Mouse (Mus musculus) stomach, embryonic 14.5 days (tissue): Measurements from ENCODE around the gene 1700020L24Rik. TPM values are rescaled to one million over a fixed set of nuclear protein-coding genes. Genes with fewer than 3 reads are reported as not detected.

Experiments used
- ATAC-seq: fragments of 200-750 bp; cut with Nextera tagmentation; 2 replicates; pipeline ENCODE4 v1.8.0; 2017; ENCODE audit warnings: low read depth, moderate TSS enrichment; ENCODE audit not compliant: insufficient number of reproducible peaks, insufficient read depth, low FRiP score
- H3K27ac ChIP-seq: fragments of 300-500 bp; sonication (generic); 2 replicates; pipeline ENCODE4 v1.5.1; 2014; ENCODE audit warnings: mild to moderate bottlenecking, low read length, moderate library complexity, mixed read lengths
- H3K27me3 ChIP-seq: fragments of 300-500 bp; sonication (generic); 2 replicates; pipeline ENCODE4 v1.6.1; 2014; ENCODE audit warnings: low read length, control low read depth, mixed read lengths; ENCODE audit not compliant: control insufficient read depth, insufficient read depth
- H3K36me3 ChIP-seq: fragments of 300-500 bp; sonication (generic); 2 replicates; pipeline ENCODE4 v1.6.1; 2014; ENCODE audit warnings: mild to moderate bottlenecking, control low read depth, low read length, moderate library complexity, mixed read lengths; ENCODE audit not compliant: control insufficient read depth, insufficient read depth
- H3K4me1 ChIP-seq: fragments of 300-500 bp; sonication (generic); 2 replicates; pipeline ENCODE4 v1.6.1; 2014; ENCODE audit warnings: low read length, control low read depth, mixed read lengths; ENCODE audit not compliant: control insufficient read depth, insufficient read depth
- H3K4me2 ChIP-seq: fragments of 300-500 bp; sonication (generic); replicated peaks from 2 replicates; pipeline ENCODE4 v1.6.1; 2014; ENCODE audit warnings: low read depth, low read length, control low read depth
- H3K4me3 ChIP-seq: fragments of 300-500 bp; sonication (generic); 2 replicates; pipeline ENCODE4 v1.5.1; 2014; ENCODE audit warnings: low read depth, low read length, control low read depth
- H3K9ac ChIP-seq: fragments of 300-500 bp; sonication (generic); replicated peaks from 2 replicates; pipeline ENCODE4 v1.6.1; 2014; ENCODE audit warnings: low read depth, mild to moderate bottlenecking, control low read depth, low read length, moderate library complexity, mixed read lengths
- H3K9me3 ChIP-seq: fragments of 300-500 bp; sonication (generic); 2 replicates; pipeline ENCODE4 v1.6.1; 2016; ENCODE audit warnings: low read depth, low read length, control low read depth; ENCODE audit not compliant: control insufficient read depth
- WGBS: fragments of 180-500 bp; shearing (Covaris S2); extraction: QIAGEN DNeasy Blood & Tissue Kit; methylation state at CpG from one replicate; pipeline ENCODE4 v1.1.7; 2014; 5-methylcytosine and 5-hydroxymethylcytosine counted together
- polyA plus RNA-seq: library from polyadenylated mRNA; unstranded; fragments of >200 nt; fragmentation: Nextera tagmentation; extraction: Ambion mirVana; gene quantifications from 2 replicates; pipeline ENCODE4 v1.2.1, GENCODE M21; 2014

The 1700020L24Rik gene
- polyA plus RNA-seq, 1 experiment from 2014 or later = 1.5 TPM

- ATAC-seq = peak; percentile 33; the same call in 1 of the 2 replicates
- Histone ChIP-seq H3K4me3 (peak within 1 kb of the TSS; percentile 57), H3K27ac (no peak within 1 kb of the TSS), H3K4me2 (peak within 1 kb of the TSS; percentile 90), H3K27me3 (no peaks in the 10 kb centered on the region), H3K36me3 (no peaks in the 10 kb centered on the region), H3K9ac (peak within 1 kb of the TSS; percentile 52), H3K9me3 (no peaks in the 10 kb centered on the region), H3K4me1 (peaks cover 4% of the 10 kb centered on the region)
- WGBS = 1% methylated on average over 24 of the region's 44 CpGs
Observed at GRCm38 (mm10) chr11:83409087-83409754, 28.3 kb upstream of the 1700020L24Rik start, which contains the start of gene Rasl10b. Gene Rasl10b, plus strand, starts transcription at chr11:83409137.

GRCm38 (mm10) chr11:83409792-83410291 lies 27.6 kb upstream of the 1700020L24Rik start:
- Histone ChIP-seq H3K9me3 (no peaks in the 10 kb centered on the region), H3K36me3 (no peaks in the 10 kb centered on the region), H3K4me1 (peaks cover 4% of the 10 kb centered on the region), H3K9ac (peak overlapping the region; percentile 52), H3K27me3 (no peaks in the 10 kb centered on the region), H3K4me3 (peak overlapping the region; percentile 57), H3K4me2 (peak overlapping the region; percentile 90), H3K27ac (no peak overlapping the region)
- ATAC-seq = 0 out of 2 replicates have a peak, but pooled peaks have one; percentile 14
- under 1% methylated on average over 30 of the region's 40 CpGs for WGBS

- Histone ChIP-seq H3K27ac (no peak overlapping the region), H3K36me3 (no peaks in the 10 kb centered on the region), H3K9me3 (no peaks in the 10 kb centered on the region), H3K4me3 (0 out of 2 replicates have a peak overlapping the region, but pooled peaks have one; percentile 57), H3K27me3 (no peaks in the 10 kb centered on the region), H3K9ac (no peak overlapping the region), H3K4me2 (peak overlapping the region; percentile 90; the same call in 1 of the 2 replicates), H3K4me1 (peaks cover 4% of the 10 kb centered on the region)
- no peak for ATAC-seq
- 53% methylated on average over 6 of the region's 6 CpGs for WGBS
Observed at GRCm38 (mm10) chr11:83410510-83410909, 27.0 kb upstream of the 1700020L24Rik start.

- 5% methylated on average over 5 of the region's 5 CpGs for WGBS
- Histone ChIP-seq H3K9me3 (no peaks in the 10 kb centered on the region), H3K27ac (no peak overlapping the region), H3K4me3 (no peak overlapping the region), H3K9ac (no peak overlapping the region), H3K27me3 (peaks cover 23% of the 10 kb centered on the region), H3K36me3 (no peaks in the 10 kb centered on the region), H3K4me1 (no peaks in the 10 kb centered on the region), H3K4me2 (no peak overlapping the region)
- no peak for ATAC-seq
Observed at GRCm38 (mm10) chr11:83417080-83417479, 20.4 kb upstream of the 1700020L24Rik start.

GRCm38 (mm10) chr11:83417708-83418107 lies 19.8 kb upstream of the 1700020L24Rik start:
- H3K4me2 ChIP-seq = no peak overlapping the region
- no peak for ATAC-seq
- no peaks in the 10 kb centered on the region for H3K9me3 ChIP-seq
- WGBS = 75% methylated on average over 7 of the region's 7 CpGs
- H3K4me1 ChIP-seq = no peaks in the 10 kb centered on the region
- H3K4me3 ChIP-seq = no peak overlapping the region
- H3K36me3 ChIP-seq = no peaks in the 10 kb centered on the region
- H3K9ac ChIP-seq = no peak overlapping the region
- no peak overlapping the region for H3K27ac ChIP-seq
- peaks cover 23% of the 10 kb centered on the region for H3K27me3 ChIP-seq

GRCm38 (mm10) chr11:83418566-83418965 lies 18.9 kb upstream of the 1700020L24Rik start:
- H3K36me3 ChIP-seq = no peaks in the 10 kb centered on the region
- H3K4me2 ChIP-seq = no peak overlapping the region
- 8% methylated on average over 38 of the region's 38 CpGs for WGBS
- H3K9ac ChIP-seq = no peak overlapping the region
- H3K27me3 ChIP-seq = peaks cover 23% of the 10 kb centered on the region
- no peak overlapping the region for H3K4me3 ChIP-seq
- H3K27ac ChIP-seq = no peak overlapping the region
- H3K4me1 ChIP-seq = no peaks in the 10 kb centered on the region
- ATAC-seq = 0 out of 2 replicates have a peak, but pooled peaks have one; percentile 29
- H3K9me3 ChIP-seq = no peaks in the 10 kb centered on the region

GRCm38 (mm10) chr11:83420338-83420737 lies 17.1 kb upstream of the 1700020L24Rik start:
- no peak overlapping the region for H3K27ac ChIP-seq
- 51% methylated on average over 4 of the region's 4 CpGs for WGBS
- H3K4me1 ChIP-seq = no peaks in the 10 kb centered on the region
- no peak overlapping the region for H3K4me2 ChIP-seq
- ATAC-seq = no peak
- H3K9ac ChIP-seq = no peak overlapping the region
- H3K27me3 ChIP-seq = peaks cover 23% of the 10 kb centered on the region
- H3K9me3 ChIP-seq = no peaks in the 10 kb centered on the region
- no peaks in the 10 kb centered on the region for H3K36me3 ChIP-seq
- no peak overlapping the region for H3K4me3 ChIP-seq

- Histone ChIP-seq H3K27me3 (peaks cover 23% of the 10 kb centered on the region), H3K9me3 (no peaks in the 10 kb centered on the region), H3K4me2 (no peak overlapping the region), H3K4me1 (no peaks in the 10 kb centered on the region), H3K9ac (no peak overlapping the region), H3K27ac (no peak overlapping the region), H3K4me3 (no peak overlapping the region), H3K36me3 (no peaks in the 10 kb centered on the region)
- no peak for ATAC-seq
- WGBS = 3% methylated on average over 9 of the region's 9 CpGs
Observed at GRCm38 (mm10) chr11:83421305-83421704, 16.2 kb upstream of the 1700020L24Rik start.
